Mouse (Mus musculus): ENCODE data around the gene Celf2. TPM values are rescaled to one million over a fixed set of nuclear protein-coding genes. Genes with fewer than 3 reads are reported as not detected.

The Celf2 gene
- polyA plus RNA-seq, 1 experiment from 2014 or later: 13.6 TPM

DNA sequence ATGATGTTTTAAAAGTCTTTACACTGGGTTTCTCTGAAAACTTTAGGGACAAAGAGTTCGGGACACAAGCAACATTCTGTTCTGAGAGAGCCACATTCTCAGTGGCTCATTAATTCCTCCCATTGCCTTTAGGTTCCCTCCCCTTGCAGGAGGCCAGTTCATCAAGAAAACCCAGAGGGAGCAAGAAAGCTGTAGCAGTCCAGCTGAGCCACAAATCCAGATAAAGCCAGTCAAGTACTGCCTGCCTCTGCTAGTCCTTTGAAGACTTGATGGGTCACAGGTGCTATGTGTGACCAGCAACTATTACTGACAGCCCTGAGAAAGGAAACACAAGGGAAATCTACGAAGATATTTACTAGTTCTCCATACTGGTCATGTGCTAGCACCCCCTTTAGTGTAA, 681.8 kb downstream of the Celf2 start:
- no peaks in the 10 kb centered on the region for H3K4me1 ChIP-seq
- H3K4me3 ChIP-seq: no peak overlapping the region
- no peaks in the 10 kb centered on the region for H3K27me3 ChIP-seq (replicated peaks)
- no peaks in the 10 kb centered on the region for H3K36me3 ChIP-seq
- no peak overlapping the region for H3K4me2 ChIP-seq
- ATAC-seq: no peak
- no peak overlapping the region for H3K9ac ChIP-seq
- WGBS (ENCODE audit: insufficient replicate concordance): 42% methylated on average over 2 of the region's 2 CpGs
- no peak overlapping the region for H3K27ac ChIP-seq
- H3K9me3 ChIP-seq (replicated peaks): no peaks in the 10 kb centered on the region

DNA sequence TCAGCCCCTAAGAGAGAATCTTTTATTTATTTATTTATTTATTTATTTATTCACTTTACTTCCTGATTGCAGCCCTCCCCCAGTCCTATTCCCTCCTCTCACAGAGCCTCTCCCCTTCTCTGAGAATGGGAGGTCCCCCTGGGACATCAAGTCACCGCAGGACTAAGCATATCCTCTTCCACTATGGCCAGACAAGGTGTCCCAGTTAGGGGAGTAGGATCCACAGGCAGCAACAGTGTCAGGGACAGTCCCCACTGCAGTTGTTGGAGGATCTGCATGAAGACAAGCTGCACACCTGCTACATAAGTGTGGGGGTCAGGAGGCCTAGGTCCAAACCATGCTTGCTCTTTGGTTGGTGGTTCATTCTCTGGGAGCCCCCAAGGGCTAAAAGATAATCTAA, 686.3 kb downstream of the Celf2 start:
- 83% methylated on average over 1 of the region's 1 CpGs for WGBS (ENCODE audit: insufficient replicate concordance)
- H3K4me2 ChIP-seq: no peak overlapping the region
- H3K9ac ChIP-seq: no peak overlapping the region
- no peak overlapping the region for H3K27ac ChIP-seq
- H3K4me1 ChIP-seq: no peaks in the 10 kb centered on the region
- H3K9me3 ChIP-seq (replicated peaks): no peaks in the 10 kb centered on the region
- H3K27me3 ChIP-seq (replicated peaks): no peaks in the 10 kb centered on the region
- ATAC-seq: no peak
- H3K4me3 ChIP-seq: no peak overlapping the region
- H3K36me3 ChIP-seq: no peaks in the 10 kb centered on the region

DNA sequence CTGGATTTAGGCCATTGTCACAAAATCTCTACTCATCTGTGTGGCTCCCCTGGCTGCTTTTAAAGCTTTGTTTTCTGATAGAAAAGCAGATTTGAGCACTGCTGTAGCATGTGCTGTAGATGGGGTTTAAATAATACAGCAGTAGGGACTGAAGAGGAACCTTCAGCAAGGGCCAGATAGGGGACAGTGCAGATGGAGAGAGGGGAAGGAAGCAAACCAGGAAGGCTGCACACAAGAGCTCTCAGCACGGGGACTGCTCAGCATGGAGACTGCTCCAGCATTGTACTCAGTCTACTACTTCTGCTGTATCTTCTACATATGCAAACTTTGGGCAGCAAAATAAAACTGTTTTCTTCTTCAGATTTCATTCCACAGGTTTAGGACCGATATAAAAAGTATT, 687.8 kb downstream of the Celf2 start:
- no peaks in the 10 kb centered on the region for H3K4me1 ChIP-seq
- no peak overlapping the region for H3K4me3 ChIP-seq
- 44% methylated on average over 2 of the region's 2 CpGs for WGBS (ENCODE audit: insufficient replicate concordance)
- H3K9ac ChIP-seq: no peak overlapping the region
- H3K4me2 ChIP-seq: no peak overlapping the region
- no peaks in the 10 kb centered on the region for H3K27me3 ChIP-seq (replicated peaks)
- no peak for ATAC-seq
- H3K36me3 ChIP-seq: no peaks in the 10 kb centered on the region
- no peak overlapping the region for H3K27ac ChIP-seq
- H3K9me3 ChIP-seq (replicated peaks): no peaks in the 10 kb centered on the region

DNA sequence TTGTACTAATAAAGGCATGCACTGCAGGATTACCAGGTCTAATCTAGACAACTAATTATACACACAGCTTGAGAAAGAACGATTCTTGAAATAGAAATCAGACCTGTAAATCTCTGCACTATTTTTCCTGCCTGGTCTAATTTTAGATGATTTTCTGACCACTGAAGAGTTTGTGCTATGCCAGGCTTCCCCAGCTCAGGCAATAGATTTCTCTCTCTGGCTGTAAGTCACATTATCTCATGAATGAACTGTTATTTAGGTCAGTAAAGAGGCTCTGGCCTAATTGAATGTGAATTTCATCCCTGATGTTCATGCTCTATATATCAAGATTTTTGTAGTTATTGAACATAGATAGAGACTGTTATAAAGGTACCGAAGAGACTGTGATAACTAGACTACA, 694.1 kb downstream of the Celf2 start:
- Histone ChIP-seq H3K4me2 (no peak overlapping the region), H3K27me3 (replicated peaks) (no peaks in the 10 kb centered on the region), H3K27ac (no peak overlapping the region), H3K9ac (no peak overlapping the region), H3K9me3 (replicated peaks) (no peaks in the 10 kb centered on the region), H3K4me1 (no peaks in the 10 kb centered on the region), H3K36me3 (no peaks in the 10 kb centered on the region), H3K4me3 (no peak overlapping the region)
- no peak for ATAC-seq
- WGBS (ENCODE audit: insufficient replicate concordance): 50% methylated on average over 2 of the region's 2 CpGs

DNA sequence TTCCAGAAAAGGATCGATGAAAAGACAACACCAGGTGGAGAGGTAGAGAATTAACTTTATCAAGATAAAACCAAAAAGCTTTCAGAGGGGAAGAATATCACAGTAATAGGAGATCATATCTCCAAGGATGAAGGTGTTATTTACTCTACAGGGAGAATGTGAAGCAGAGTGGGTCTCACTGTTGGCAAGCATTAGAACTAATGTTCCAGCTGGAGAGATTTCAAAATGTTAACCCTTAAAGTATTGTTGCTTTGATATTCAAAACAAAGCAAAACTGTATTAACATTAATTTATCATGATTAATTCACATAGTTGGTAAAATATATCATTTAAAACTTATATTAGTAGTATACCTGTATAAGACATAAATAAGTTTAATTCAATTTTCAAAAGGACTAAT, 700.6 kb downstream of the Celf2 start:
- Histone ChIP-seq H3K36me3 (no peaks in the 10 kb centered on the region), H3K27ac (no peak overlapping the region), H3K4me1 (no peaks in the 10 kb centered on the region), H3K9ac (no peak overlapping the region), H3K27me3 (replicated peaks) (no peaks in the 10 kb centered on the region), H3K4me2 (no peak overlapping the region), H3K4me3 (no peak overlapping the region), H3K9me3 (replicated peaks) (no peaks in the 10 kb centered on the region)
- WGBS (ENCODE audit: insufficient replicate concordance): 81% methylated on average over 1 of the region's 1 CpGs
- no peak for ATAC-seq

DNA sequence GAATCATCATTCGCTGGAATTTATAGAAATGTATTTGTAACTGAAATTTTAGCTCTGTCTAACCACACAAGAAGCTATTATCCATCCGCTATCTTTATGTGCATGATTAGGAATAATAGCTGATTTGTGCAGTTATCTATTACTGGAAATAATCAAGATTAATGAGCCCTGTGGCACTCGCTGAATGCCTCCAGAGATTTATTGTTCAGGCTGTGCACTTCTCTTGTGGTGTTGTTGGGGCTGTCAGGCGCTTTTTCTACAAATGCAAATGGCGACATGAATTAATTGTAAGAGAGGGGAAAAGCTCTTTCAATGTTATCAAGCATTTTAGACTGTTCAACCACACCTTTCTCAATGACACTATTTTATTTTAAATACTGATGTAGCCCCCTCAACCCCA, 712.6 kb downstream of the Celf2 start:
- no peaks in the 10 kb centered on the region for H3K36me3 ChIP-seq
- H3K27ac ChIP-seq: no peak overlapping the region
- H3K27me3 ChIP-seq (replicated peaks): no peaks in the 10 kb centered on the region
- ATAC-seq: no peak
- H3K4me1 ChIP-seq: no peaks in the 10 kb centered on the region
- H3K9me3 ChIP-seq (replicated peaks): no peaks in the 10 kb centered on the region
- no peak overlapping the region for H3K4me2 ChIP-seq
- WGBS (ENCODE audit: insufficient replicate concordance): 74% methylated on average over 5 of the region's 5 CpGs
- no peak overlapping the region for H3K4me3 ChIP-seq
- no peak overlapping the region for H3K9ac ChIP-seq

DNA sequence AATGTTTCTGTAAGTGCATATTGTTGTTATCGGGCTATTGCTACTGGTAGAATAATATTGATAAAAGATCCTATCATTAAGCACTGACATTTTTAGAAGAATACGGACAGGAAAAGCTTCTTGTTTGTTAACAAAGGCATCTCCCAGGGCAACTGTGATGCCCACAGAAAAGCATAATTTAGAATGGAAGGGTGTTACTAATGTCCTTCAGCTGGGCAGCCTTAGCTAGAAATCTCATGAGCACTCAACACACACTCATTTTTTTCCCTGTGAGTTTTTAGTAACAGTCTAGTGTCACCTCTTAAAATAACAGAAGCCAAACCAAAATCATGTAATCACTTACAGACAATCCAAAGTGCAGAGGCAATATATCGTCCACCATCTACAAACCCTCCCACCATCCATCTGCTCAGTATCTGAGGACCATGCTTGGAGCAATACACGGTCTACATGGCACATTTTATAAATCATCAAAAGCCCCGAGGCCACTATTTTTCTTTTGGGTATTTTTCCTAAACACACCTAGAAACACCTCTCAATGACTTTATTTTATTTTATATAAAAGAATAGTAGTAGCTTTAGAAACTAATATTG, 713.3 kb downstream of the Celf2 start:
- Histone ChIP-seq H3K36me3 (no peaks in the 10 kb centered on the region), H3K9me3 (replicated peaks) (no peaks in the 10 kb centered on the region), H3K27ac (no peak overlapping the region), H3K4me1 (no peaks in the 10 kb centered on the region), H3K9ac (no peak overlapping the region), H3K27me3 (replicated peaks) (no peaks in the 10 kb centered on the region), H3K4me3 (no peak overlapping the region), H3K4me2 (no peak overlapping the region)
- no peak for ATAC-seq
- WGBS (ENCODE audit: insufficient replicate concordance): 69% methylated on average over 5 of the region's 5 CpGs

DNA sequence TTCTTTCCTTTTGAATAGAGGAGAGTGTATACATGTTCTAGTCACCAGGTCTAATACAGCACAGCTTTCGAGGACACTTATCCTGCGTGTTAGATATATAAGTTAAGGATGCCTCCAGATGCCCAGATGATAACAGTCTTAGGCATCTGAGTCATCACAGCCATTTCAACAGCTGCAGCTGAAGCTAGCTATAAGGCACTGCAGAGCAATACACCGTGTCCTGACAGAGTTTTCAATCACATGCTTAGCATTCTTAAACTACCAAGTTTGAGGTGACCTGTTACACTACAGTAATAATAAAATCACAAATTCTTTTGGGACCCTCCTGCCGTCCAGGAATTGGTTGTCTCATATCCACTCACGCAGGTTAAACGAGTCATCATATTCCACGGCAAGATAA, 714.5 kb downstream of the Celf2 start:
- Histone ChIP-seq H3K27me3 (replicated peaks) (no peaks in the 10 kb centered on the region), H3K36me3 (no peaks in the 10 kb centered on the region), H3K9ac (no peak overlapping the region), H3K4me2 (no peak overlapping the region), H3K4me3 (no peak overlapping the region), H3K27ac (no peak overlapping the region), H3K4me1 (no peaks in the 10 kb centered on the region), H3K9me3 (replicated peaks) (no peaks in the 10 kb centered on the region)
- WGBS (ENCODE audit: insufficient replicate concordance): 67% methylated on average over 7 of the region's 7 CpGs
- no peak for ATAC-seq

DNA sequence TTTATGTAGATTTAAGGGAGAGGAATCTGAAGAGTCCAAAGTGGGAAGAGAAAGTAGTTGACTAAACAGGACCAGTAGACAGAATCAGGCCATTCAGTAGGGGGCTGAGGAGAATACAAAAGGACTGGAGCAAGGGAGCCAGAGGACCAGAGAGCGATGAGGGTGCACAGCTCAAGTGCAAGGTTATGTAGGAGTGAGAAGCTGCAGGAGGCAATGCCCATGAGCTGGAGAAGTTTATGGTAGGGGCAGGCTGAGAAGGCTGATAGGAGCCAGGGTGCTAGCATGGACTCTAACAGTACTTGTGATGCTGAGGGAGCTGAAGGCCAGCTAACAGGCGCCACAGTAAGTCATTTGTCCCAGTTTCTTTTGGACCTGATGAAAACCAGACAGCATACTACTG, 718.5 kb downstream of the Celf2 start:
- no peak overlapping the region for H3K4me2 ChIP-seq
- no peaks in the 10 kb centered on the region for H3K27me3 ChIP-seq (replicated peaks)
- H3K4me3 ChIP-seq: no peak overlapping the region
- H3K9me3 ChIP-seq (replicated peaks): no peaks in the 10 kb centered on the region
- no peak for ATAC-seq
- no peaks in the 10 kb centered on the region for H3K36me3 ChIP-seq
- no peak overlapping the region for H3K9ac ChIP-seq
- no peaks in the 10 kb centered on the region for H3K4me1 ChIP-seq
- 62% methylated on average over 2 of the region's 2 CpGs for WGBS (ENCODE audit: insufficient replicate concordance)
- H3K27ac ChIP-seq: no peak overlapping the region

DNA sequence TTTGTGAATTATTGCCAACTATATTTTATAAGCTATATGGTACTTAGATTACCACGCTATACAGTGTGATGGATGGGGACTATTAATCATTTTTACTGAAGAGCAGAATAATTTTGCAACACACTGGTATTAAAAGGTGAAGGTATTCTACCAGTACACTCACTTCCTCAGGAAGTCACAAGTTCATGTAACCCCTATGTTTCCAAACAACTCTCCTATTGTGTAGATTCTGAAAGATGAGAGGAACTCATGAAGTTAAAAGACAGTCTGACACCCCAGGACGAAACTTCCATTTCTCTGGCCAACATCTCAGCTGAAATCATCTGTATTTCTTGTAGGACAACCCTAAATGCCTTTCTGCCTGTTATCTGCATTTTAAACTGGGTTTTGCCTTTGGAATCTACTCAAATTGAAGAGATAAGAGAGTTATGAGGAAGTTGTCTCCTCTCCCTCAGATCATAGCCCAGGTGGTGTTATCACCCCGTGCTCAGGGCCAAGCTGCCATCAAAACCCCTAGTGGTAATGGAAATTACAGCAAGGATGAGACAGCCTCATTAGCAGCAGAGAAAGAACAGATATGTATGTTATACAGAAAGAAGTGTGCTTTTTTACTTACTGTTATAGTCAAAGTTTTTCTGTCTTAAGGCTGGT, 722.7 kb downstream of the Celf2 start:
- WGBS (ENCODE audit: insufficient replicate concordance): 45% methylated on average over 3 of the region's 3 CpGs
- Histone ChIP-seq H3K27me3 (replicated peaks) (no peaks in the 10 kb centered on the region), H3K4me1 (no peaks in the 10 kb centered on the region), H3K9ac (no peak overlapping the region), H3K4me3 (no peak overlapping the region), H3K36me3 (no peaks in the 10 kb centered on the region), H3K9me3 (replicated peaks) (no peaks in the 10 kb centered on the region), H3K4me2 (no peak overlapping the region), H3K27ac (no peak overlapping the region)
- ATAC-seq: no peak

DNA sequence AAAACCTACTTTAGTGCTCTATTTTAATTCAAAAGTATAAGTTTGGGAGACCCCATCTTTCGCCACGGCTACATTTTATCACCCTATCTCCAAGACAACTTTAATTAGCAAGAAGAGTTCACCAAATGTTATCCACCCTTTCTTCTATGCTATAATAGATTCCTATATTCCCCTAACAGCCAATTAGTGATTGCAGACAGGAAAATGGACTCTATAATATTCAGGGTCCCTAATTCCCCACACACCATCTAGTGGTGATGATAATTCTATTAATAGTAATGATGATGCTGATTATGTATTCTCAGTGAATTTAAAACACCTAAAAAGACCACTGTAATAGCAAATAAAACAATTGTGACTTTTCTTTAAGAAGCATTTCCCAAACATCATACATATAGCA, 739.1 kb downstream of the Celf2 start:
- H3K4me2 ChIP-seq: no peak overlapping the region
- no peak for ATAC-seq
- no peak overlapping the region for H3K4me3 ChIP-seq
- H3K36me3 ChIP-seq: no peaks in the 10 kb centered on the region
- H3K4me1 ChIP-seq: no peaks in the 10 kb centered on the region
- H3K27ac ChIP-seq: no peak overlapping the region
- 76% methylated on average over 2 of the region's 2 CpGs for WGBS (ENCODE audit: insufficient replicate concordance)
- no peaks in the 10 kb centered on the region for H3K27me3 ChIP-seq (replicated peaks)
- no peak overlapping the region for H3K9ac ChIP-seq
- H3K9me3 ChIP-seq (replicated peaks): no peaks in the 10 kb centered on the region

DNA sequence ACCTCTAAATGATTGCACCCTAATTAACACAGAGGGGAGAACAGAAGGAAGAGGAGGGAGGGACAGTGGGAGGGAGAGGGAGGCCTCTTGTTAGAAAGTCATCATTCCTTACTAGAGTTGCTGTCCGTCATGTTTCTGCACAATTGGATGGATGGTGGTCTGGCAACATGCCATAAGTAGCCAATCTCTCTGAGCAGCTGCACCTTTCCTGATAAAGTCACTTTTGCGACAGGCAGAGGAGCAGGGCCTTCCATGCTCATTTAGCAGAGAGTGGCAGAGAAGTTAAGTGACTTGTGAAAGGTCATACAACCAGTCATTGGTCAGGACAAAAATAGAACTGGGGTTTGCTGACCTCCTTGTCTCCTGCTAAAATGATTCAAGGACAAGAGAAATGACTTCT, 747.0 kb downstream of the Celf2 start:
- Histone ChIP-seq H3K27me3 (replicated peaks) (no peaks in the 10 kb centered on the region), H3K4me3 (no peak overlapping the region), H3K36me3 (no peaks in the 10 kb centered on the region), H3K4me2 (no peak overlapping the region), H3K27ac (no peak overlapping the region), H3K9me3 (replicated peaks) (no peaks in the 10 kb centered on the region), H3K4me1 (no peaks in the 10 kb centered on the region), H3K9ac (no peak overlapping the region)
- 35% methylated on average over 2 of the region's 2 CpGs for WGBS (ENCODE audit: insufficient replicate concordance)
- ATAC-seq: no peak

DNA sequence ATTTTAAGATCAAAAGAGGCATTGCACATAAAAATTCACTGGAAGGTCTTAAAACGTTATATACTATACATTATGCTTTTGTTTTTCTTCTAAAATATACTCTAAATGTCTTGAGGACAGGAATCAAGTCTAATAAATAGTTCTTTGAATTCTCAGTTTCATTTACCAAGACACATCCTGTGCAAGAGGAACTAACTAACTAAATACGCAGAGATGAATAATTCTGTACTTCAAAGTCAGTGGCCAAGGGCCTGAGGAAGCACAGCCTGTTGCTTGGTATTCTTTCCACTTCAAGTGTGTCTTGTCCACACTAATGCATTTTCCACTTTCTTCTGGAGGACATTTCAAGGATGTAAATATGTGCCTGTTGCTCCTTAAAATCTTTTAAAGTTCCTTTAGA, 766.2 kb downstream of the Celf2 start:
- Histone ChIP-seq H3K4me2 (no peak overlapping the region), H3K9ac (no peak overlapping the region), H3K27ac (no peak overlapping the region), H3K4me1 (no peaks in the 10 kb centered on the region), H3K9me3 (replicated peaks) (no peaks in the 10 kb centered on the region), H3K4me3 (no peak overlapping the region), H3K36me3 (no peaks in the 10 kb centered on the region), H3K27me3 (replicated peaks) (no peaks in the 10 kb centered on the region)
- ATAC-seq: no peak
- 72% methylated on average over 2 of the region's 2 CpGs for WGBS (ENCODE audit: insufficient replicate concordance)
